Mouse (Mus musculus): ENCODE measurements around the gene Srsf4. TPM values are rescaled to one million over a fixed set of nuclear protein-coding genes. Genes with fewer than 3 reads are reported as not detected.

Gene Srsf4
- polyA plus RNA-seq, 1 experiment from 2014 or later = 109 TPM

DNA sequence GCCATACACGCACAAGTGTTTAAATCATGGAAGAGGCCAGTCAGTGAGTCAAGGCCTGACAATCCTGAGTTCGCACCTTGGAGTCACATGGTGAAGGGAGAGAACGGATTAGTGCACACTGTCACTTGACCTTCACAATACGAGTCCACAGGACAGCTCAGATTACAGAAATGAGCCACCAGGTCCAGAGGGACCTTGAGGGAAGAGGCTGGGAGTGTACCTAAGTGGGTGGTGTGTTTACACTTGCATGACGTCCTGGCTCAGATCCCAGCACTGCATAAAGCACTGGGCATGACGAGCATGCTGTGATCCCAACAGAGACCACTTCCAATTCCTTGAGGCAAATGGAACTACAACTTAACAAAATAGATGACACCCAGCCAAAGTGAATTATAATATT lies 33.0 kb downstream of the Srsf4 start:
- ATAC-seq (ENCODE audit: low read depth) = no peak
- no peaks in the 10 kb centered on the region for H3K9me3 ChIP-seq
- no peak overlapping the region for H3K27ac ChIP-seq (replicated peaks)
- H3K4me1 ChIP-seq (replicated peaks) = peaks cover 18% of the 10 kb centered on the region
- WGBS = 77% methylated on average over 6 of the region's 6 CpGs
- H3K9ac ChIP-seq = no peak overlapping the region
- no peak overlapping the region for H3K4me2 ChIP-seq
- H3K27me3 ChIP-seq = peaks cover 3% of the 10 kb centered on the region; the same call in 1 of the 2 replicates
- no peak overlapping the region for H3K4me3 ChIP-seq
- H3K36me3 ChIP-seq = peaks cover 41% of the 10 kb centered on the region

- H3K4me3 ChIP-seq = no peak overlapping the region
- H3K9me3 ChIP-seq = no peaks in the 10 kb centered on the region
- H3K36me3 ChIP-seq = peaks cover 27% of the 10 kb centered on the region
- no peak overlapping the region for H3K4me2 ChIP-seq
- no peak for ATAC-seq (ENCODE audit: low read depth)
- H3K27ac ChIP-seq (replicated peaks) = no peak overlapping the region
- peaks cover 11% of the 10 kb centered on the region for H3K27me3 ChIP-seq
- H3K9ac ChIP-seq = no peak overlapping the region
- H3K4me1 ChIP-seq (replicated peaks) = peaks cover 18% of the 10 kb centered on the region
- 88% methylated on average over 3 of the region's 3 CpGs for WGBS
Measured at GRCm38 (mm10) chr4:131907912-131908311, 34.5 kb downstream of the Srsf4 start.

- peak overlapping the region; percentile 31 for H3K4me2 ChIP-seq
- no peak overlapping the region; the same call in 1 of the 2 replicates for H3K9ac ChIP-seq
- 0 out of 2 replicates have a peak overlapping the region, but pooled peaks have one; percentile 14 for H3K27ac ChIP-seq (replicated peaks)
- no peak overlapping the region for H3K4me3 ChIP-seq
- 11% methylated on average over 20 of the region's 21 CpGs for WGBS
- H3K9me3 ChIP-seq = no peaks in the 10 kb centered on the region
- H3K36me3 ChIP-seq = peaks cover 8% of the 10 kb centered on the region; the same call in 1 of the 2 replicates
- ATAC-seq (ENCODE audit: low read depth) = peak; percentile 34; the same call in 1 of the 2 replicates
- H3K27me3 ChIP-seq = peaks cover 28% of the 10 kb centered on the region
- peaks cover 37% of the 10 kb centered on the region for H3K4me1 ChIP-seq (replicated peaks)
Measured at GRCm38 (mm10) chr4:131910237-131910994, 37.0 kb downstream of the Srsf4 start.

GRCm38 (mm10) chr4:131911521-131911920 lies 38.1 kb downstream of the Srsf4 start:
- Histone ChIP-seq H3K4me3 (no peak overlapping the region), H3K9me3 (no peaks in the 10 kb centered on the region), H3K4me2 (no peak overlapping the region), H3K27ac (replicated peaks) (no peak overlapping the region), H3K36me3 (no peaks in the 10 kb centered on the region; the same call in 1 of the 2 replicates), H3K9ac (no peak overlapping the region), H3K27me3 (peaks cover 39% of the 10 kb centered on the region), H3K4me1 (replicated peaks) (peaks cover 49% of the 10 kb centered on the region)
- 69% methylated on average over 3 of the region's 5 CpGs for WGBS
- ATAC-seq (ENCODE audit: low read depth) = no peak

DNA sequence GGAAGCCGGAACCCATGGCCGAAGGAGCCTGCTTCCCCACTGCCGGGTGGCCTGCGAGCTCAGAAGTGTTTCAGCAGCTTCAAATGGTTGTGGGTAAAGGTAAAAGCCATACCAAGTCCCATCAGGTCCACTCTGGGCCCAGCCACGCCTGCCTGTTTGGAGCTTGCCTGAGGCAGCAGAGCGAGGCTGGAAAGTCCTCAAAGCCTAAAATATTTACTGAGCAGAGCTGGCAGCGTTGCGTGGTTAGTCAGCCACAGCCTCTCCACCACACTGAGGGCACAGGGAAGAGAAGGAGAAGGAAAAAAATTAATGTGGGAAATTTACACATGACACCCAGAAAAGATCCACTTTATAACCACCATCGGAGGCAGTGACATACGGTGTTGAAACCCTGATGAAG lies 40.1 kb downstream of the Srsf4 start:
- Histone ChIP-seq H3K9ac (no peak overlapping the region), H3K9me3 (no peaks in the 10 kb centered on the region), H3K4me3 (no peak overlapping the region), H3K4me2 (no peak overlapping the region), H3K27me3 (peaks cover 59% of the 10 kb centered on the region), H3K36me3 (no peaks in the 10 kb centered on the region), H3K27ac (replicated peaks) (no peak overlapping the region), H3K4me1 (replicated peaks) (peaks cover 54% of the 10 kb centered on the region)
- WGBS = 50% methylated on average over 10 of the region's 10 CpGs
- no peak for ATAC-seq (ENCODE audit: low read depth)

- 7% methylated on average over 9 of the region's 9 CpGs for WGBS
- no peak overlapping the region for H3K27ac ChIP-seq (replicated peaks)
- no peak overlapping the region for H3K9ac ChIP-seq
- peaks cover 60% of the 10 kb centered on the region for H3K4me1 ChIP-seq (replicated peaks)
- ATAC-seq (ENCODE audit: low read depth) = no peak
- peak overlapping the region; percentile 13; the same call in 1 of the 2 replicates for H3K4me2 ChIP-seq
- H3K36me3 ChIP-seq = no peaks in the 10 kb centered on the region
- H3K4me3 ChIP-seq = no peak overlapping the region
- H3K9me3 ChIP-seq = no peaks in the 10 kb centered on the region
- peaks cover 65% of the 10 kb centered on the region for H3K27me3 ChIP-seq
Measured at GRCm38 (mm10) chr4:131914046-131914643, 40.7 kb downstream of the Srsf4 start.

GRCm38 (mm10) chr4:131914891-131915469 lies 41.6 kb downstream of the Srsf4 start:
- peaks cover 73% of the 10 kb centered on the region for H3K27me3 ChIP-seq
- H3K9ac ChIP-seq = peak overlapping the region; percentile 50; the same call in 1 of the 2 replicates
- peak; percentile 57; the same call in 1 of the 2 replicates for ATAC-seq (ENCODE audit: low read depth)
- under 1% methylated on average over 31 of the region's 31 CpGs for WGBS
- no peak overlapping the region for H3K27ac ChIP-seq (replicated peaks)
- H3K4me2 ChIP-seq = peak overlapping the region; percentile 56
- peak overlapping the region; percentile 26 for H3K4me3 ChIP-seq
- H3K9me3 ChIP-seq = no peaks in the 10 kb centered on the region
- H3K36me3 ChIP-seq = no peaks in the 10 kb centered on the region
- H3K4me1 ChIP-seq (replicated peaks) = peaks cover 62% of the 10 kb centered on the region

- Histone ChIP-seq H3K27ac (replicated peaks) (0 out of 2 replicates have a peak overlapping the region, but pooled peaks have one; percentile 5), H3K9me3 (no peaks in the 10 kb centered on the region), H3K4me3 (peak overlapping the region; percentile 26; the same call in 1 of the 2 replicates), H3K36me3 (no peaks in the 10 kb centered on the region), H3K27me3 (peaks cover 82% of the 10 kb centered on the region), H3K4me2 (peak overlapping the region; percentile 56), H3K4me1 (replicated peaks) (peaks cover 62% of the 10 kb centered on the region), H3K9ac (0 out of 2 replicates have a peak overlapping the region, but pooled peaks have one; percentile 14)
- ATAC-seq (ENCODE audit: low read depth) = 0 out of 2 replicates have a peak, but pooled peaks have one; percentile 8
- WGBS = 13% methylated on average over 13 of the region's 13 CpGs
Measured at GRCm38 (mm10) chr4:131915821-131916328, 42.5 kb downstream of the Srsf4 start.

- 7% methylated on average over 15 of the region's 15 CpGs for WGBS
- no peak overlapping the region for H3K4me2 ChIP-seq
- ATAC-seq (ENCODE audit: low read depth) = peak; percentile 42; the same call in 1 of the 2 replicates
Measured at GRCm38 (mm10) chr4:131916425-131916824, 43.0 kb downstream of the Srsf4 start.

DNA sequence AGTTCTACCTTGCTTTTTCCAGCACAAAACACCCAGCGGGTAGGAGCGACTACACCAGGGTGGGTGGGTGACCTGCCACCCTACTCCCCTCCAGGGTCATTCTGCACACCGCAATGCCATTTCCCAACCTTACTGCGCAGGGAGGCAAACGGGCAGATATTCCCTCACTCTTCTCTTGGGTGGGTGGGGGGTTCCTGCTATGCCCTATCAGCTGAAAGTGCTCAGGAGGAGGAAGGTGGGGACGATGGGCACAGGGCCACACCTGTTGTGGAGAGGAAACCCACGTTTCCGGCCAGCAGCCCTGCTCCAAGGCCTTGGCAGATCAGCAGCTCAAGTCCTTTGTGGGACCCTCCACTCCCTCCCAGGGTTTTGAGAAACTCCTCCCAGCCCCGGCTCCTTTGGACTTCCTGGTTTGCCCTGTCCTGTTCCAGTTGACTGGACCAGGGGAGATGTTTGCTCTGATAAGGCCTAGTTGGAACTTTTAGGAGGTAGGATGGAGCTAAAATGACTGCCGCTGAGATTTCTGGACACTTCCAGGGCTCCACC lies 43.7 kb downstream of the Srsf4 start:
- Histone ChIP-seq H3K4me2 (no peak overlapping the region), H3K27ac (replicated peaks) (no peak overlapping the region), H3K9me3 (no peaks in the 10 kb centered on the region), H3K4me1 (replicated peaks) (peaks cover 72% of the 10 kb centered on the region), H3K9ac (no peak overlapping the region), H3K36me3 (no peaks in the 10 kb centered on the region), H3K27me3 (peaks cover 89% of the 10 kb centered on the region), H3K4me3 (no peak overlapping the region)
- no peak for ATAC-seq (ENCODE audit: low read depth)
- 87% methylated on average over 10 of the region's 10 CpGs for WGBS

More at GRCm38 (mm10) chr4:131916425-131916824, 43.0 kb downstream of the Srsf4 start:
- Histone ChIP-seq H3K9me3 (no peaks in the 10 kb centered on the region), H3K4me1 (replicated peaks) (peaks cover 65% of the 10 kb centered on the region), H3K9ac (no peak overlapping the region), H3K27me3 (peaks cover 85% of the 10 kb centered on the region), H3K27ac (replicated peaks) (no peak overlapping the region), H3K36me3 (no peaks in the 10 kb centered on the region), H3K4me3 (no peak overlapping the region)

DNA sequence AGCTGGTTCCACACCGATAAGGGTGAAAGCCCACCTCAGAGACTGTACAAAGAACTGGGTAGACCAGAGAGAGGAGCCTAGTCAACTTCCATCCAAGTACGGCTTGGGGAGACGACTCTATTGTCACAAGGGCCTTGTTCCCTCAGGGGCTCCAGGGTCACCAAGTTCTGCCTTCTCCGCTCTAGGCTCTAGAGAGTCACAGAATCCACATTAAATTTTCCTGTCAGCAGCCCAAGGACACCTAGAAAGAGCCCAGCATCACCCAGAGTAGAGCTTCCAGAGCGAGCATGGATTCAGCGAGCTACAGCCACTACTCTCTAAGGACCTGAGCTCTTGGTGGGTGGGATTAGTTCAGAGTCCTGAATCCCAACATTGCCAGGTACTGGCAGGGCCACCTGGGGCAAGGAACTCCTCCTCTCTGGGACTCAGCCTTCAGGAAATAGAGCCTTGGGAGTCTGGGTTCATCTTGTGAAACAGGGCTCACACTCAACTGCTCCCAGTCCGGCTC lies 44.7 kb downstream of the Srsf4 start:
- Histone ChIP-seq H3K4me3 (no peak overlapping the region), H3K27me3 (peaks cover 92% of the 10 kb centered on the region), H3K9me3 (no peaks in the 10 kb centered on the region), H3K36me3 (peaks cover 3% of the 10 kb centered on the region; the same call in 1 of the 2 replicates), H3K27ac (replicated peaks) (no peak overlapping the region), H3K4me1 (replicated peaks) (peaks cover 78% of the 10 kb centered on the region), H3K4me2 (no peak overlapping the region), H3K9ac (no peak overlapping the region)
- WGBS = 55% methylated on average over 7 of the region's 7 CpGs
- no peak for ATAC-seq (ENCODE audit: low read depth)

All from neural tube, embryonic 13.5 days (tissue).